In genomic region chr11:74725181-74725580, GRCm38 (mm10) we compare ENCODE assay signal across 7 mouse cellular contexts. TPM values are rescaled to one million over a fixed set of nuclear protein-coding genes. Genes with fewer than 3 reads are reported as not detected.
DNase-seq lines count a peak whose midpoint lies in the region; ATAC-seq and TF ChIP-seq lines count a peak whose summit lies in the region.

No protein-coding gene starts in this region.

- no peaks in the 10 kb centered on the region for H3K9me3 ChIP-seq in midbrain, embryonic 10.5 days (replicated peaks)
- no peaks in the 10 kb centered on the region for H3K9me3 ChIP-seq in midbrain, embryonic 11.5 days (ENCODE audit: control insufficient read depth, low read length)
- no peaks in the 10 kb centered on the region for H3K9me3 ChIP-seq in embryonic facial prominence, embryonic 14.5 days (ENCODE audit: control insufficient read depth, low read length)
- H3K9me3 ChIP-seq in neural tube, embryonic 13.5 days, result no peaks in the 10 kb centered on the region

- no peak overlapping the region; the same call in 1 of the 2 replicates for H3K4me2 ChIP-seq in midbrain, embryonic 11.5 days
- peak overlapping the region; percentile 57 for H3K4me2 ChIP-seq in embryonic facial prominence, embryonic 14.5 days (ENCODE audit: low read depth, low read length)
- H3K4me2 ChIP-seq in neural tube, embryonic 13.5 days, result peak overlapping the region; percentile 79

- TF ChIP-seq CTCF in kidney, adult 2 months (conservative IDR thresholded peaks at IDR 0.05; ENCODE audit: insufficient read depth, insufficient read length, low read depth, low read length), result no peak

- H3K4me1 ChIP-seq in midbrain, embryonic 10.5 days, result peaks cover 37% of the 10 kb centered on the region
- peaks cover 15% of the 10 kb centered on the region for H3K4me1 ChIP-seq in midbrain, embryonic 11.5 days (ENCODE audit: control insufficient read depth, insufficient read depth, low read length)
- peaks cover 8% of the 10 kb centered on the region for H3K4me1 ChIP-seq in embryonic facial prominence, embryonic 14.5 days (ENCODE audit: control insufficient read depth, insufficient read depth, low read length)
- H3K4me1 ChIP-seq in neural tube, embryonic 13.5 days (replicated peaks), result peaks cover 30% of the 10 kb centered on the region
- peaks cover 5% of the 10 kb centered on the region; the same call in 1 of the 2 replicates for H3K4me1 ChIP-seq in kidney, adult 2 months (ENCODE audit: control insufficient read depth, insufficient read depth, low read length)

- H3K27me3 ChIP-seq in midbrain, embryonic 10.5 days (ENCODE audit: low read depth, poor library complexity, severe bottlenecking), result no peaks in the 10 kb centered on the region
- H3K27me3 ChIP-seq in midbrain, embryonic 11.5 days (ENCODE audit: control insufficient read depth, insufficient read depth, low read length), result no peaks in the 10 kb centered on the region
- no peaks in the 10 kb centered on the region for H3K27me3 ChIP-seq in embryonic facial prominence, embryonic 14.5 days (replicated peaks; ENCODE audit: control insufficient read depth, insufficient read depth, low read length)
- no peaks in the 10 kb centered on the region for H3K27me3 ChIP-seq in neural tube, embryonic 13.5 days
- no peaks in the 10 kb centered on the region for H3K27me3 ChIP-seq in kidney, adult 2 months (replicated peaks; ENCODE audit: control insufficient read depth, insufficient read depth, low read length)

- DNase-seq in midbrain, embryonic 10.5 days (ENCODE audit: low spot score), result no peak
- DNase-seq in midbrain, embryonic 11.5 days (ENCODE audit: low spot score, missing footprints), result no peak
- DNase-seq in embryonic facial prominence, embryonic 14.5 days (ENCODE audit: low spot score), result no peak
- DNase-seq in heart, postnatal 4 days, result peak; percentile 74
- DNase-seq in kidney, adult 2 months, result no peak
- no peak for DNase-seq in left cerebral cortex, postnatal 14 days (ENCODE audit: low spot score in 2 of 2)

- no peak for TF ChIP-seq POLR2A in kidney, adult 2 months (IDR thresholded peaks at IDR 0.05; ENCODE audit: low read depth, low read length)

- intact Hi-C loops in left cerebral cortex, postnatal 14 days (cut with DNase I), result no loop called here

- H3K36me3 ChIP-seq in midbrain, embryonic 10.5 days, result no peaks in the 10 kb centered on the region
- H3K36me3 ChIP-seq in midbrain, embryonic 11.5 days (ENCODE audit: control insufficient read depth, insufficient read depth, low read length), result no peaks in the 10 kb centered on the region
- H3K36me3 ChIP-seq in embryonic facial prominence, embryonic 14.5 days (ENCODE audit: control insufficient read depth, insufficient read depth, low read length), result 0 out of 2 replicates have a peak, but pooled peaks cover 2% of the 10 kb centered on the region
- H3K36me3 ChIP-seq in neural tube, embryonic 13.5 days, result no peaks in the 10 kb centered on the region
- no peaks in the 10 kb centered on the region for H3K36me3 ChIP-seq in kidney, adult 2 months (ENCODE audit: control insufficient read depth, insufficient read depth, low read length)

- peak overlapping the region; percentile 100; the same call in 1 of the 2 replicates for H3K4me3 ChIP-seq in midbrain, embryonic 10.5 days
- no peak overlapping the region for H3K4me3 ChIP-seq in midbrain, embryonic 11.5 days (ENCODE audit: low read depth, low read length)
- 0 out of 2 replicates have a peak overlapping the region, but pooled peaks have one; percentile 95 for H3K4me3 ChIP-seq in embryonic facial prominence, embryonic 14.5 days (ENCODE audit: low read depth, low read length)
- H3K4me3 ChIP-seq in neural tube, embryonic 13.5 days, result peak overlapping the region; percentile 58; the same call in 1 of the 2 replicates
- H3K4me3 ChIP-seq in kidney, adult 2 months (ENCODE audit: insufficient read depth, low read depth, low read length), result no peak overlapping the region

- peak overlapping the region; percentile 100 for H3K27ac ChIP-seq in midbrain, embryonic 10.5 days (replicated peaks)
- no peak overlapping the region for H3K27ac ChIP-seq in midbrain, embryonic 11.5 days (ENCODE audit: low read depth, low read length)
- H3K27ac ChIP-seq in embryonic facial prominence, embryonic 14.5 days (replicated peaks; ENCODE audit: low read depth, low read length), result peak overlapping the region; percentile 99
- H3K27ac ChIP-seq in neural tube, embryonic 13.5 days (replicated peaks), result peak overlapping the region; percentile 99
- H3K27ac ChIP-seq in kidney, adult 2 months (ENCODE audit: insufficient read depth, low read depth, low read length), result no peak overlapping the region

- 72% methylated on average over 5 of the region's 5 CpGs for WGBS in midbrain, embryonic 10.5 days
- WGBS in midbrain, embryonic 11.5 days, result 61% methylated on average over 5 of the region's 5 CpGs
- 67% methylated on average over 5 of the region's 5 CpGs for WGBS in embryonic facial prominence, embryonic 14.5 days
- WGBS in neural tube, embryonic 13.5 days, result 67% methylated on average over 5 of the region's 5 CpGs
- 82% methylated on average over 5 of the region's 5 CpGs for WGBS in kidney, adult 2 months

- no peak for ATAC-seq in midbrain, embryonic 11.5 days (ENCODE audit: low FRiP score)
- ATAC-seq in embryonic facial prominence, embryonic 14.5 days (ENCODE audit: low read depth), result no peak
- no peak for ATAC-seq in neural tube, embryonic 13.5 days (ENCODE audit: low read depth)

- H3K9ac ChIP-seq in midbrain, embryonic 11.5 days (ENCODE audit: low read length), result no peak overlapping the region
- peak overlapping the region; percentile 98 for H3K9ac ChIP-seq in embryonic facial prominence, embryonic 14.5 days (ENCODE audit: low read depth, low read length)
- peak overlapping the region; percentile 92 for H3K9ac ChIP-seq in neural tube, embryonic 13.5 days

RNA-seq across cellular contexts. Expression of gene Pafah1b1, which starts 0.7 kb away (rescaled TPM):
- 53.0 and 56.1 TPM in 2 replicates for polyA plus RNA-seq in midbrain, embryonic 10.5 days (2016; fragmentation: Nextera tagmentation; extraction: Ambion mirVana)
- polyA plus RNA-seq in midbrain, embryonic 11.5 days (2014; fragmentation: Nextera tagmentation; extraction: Ambion mirVana), result 103 and 112 TPM in 2 replicates
- 67.6 and 68.3 TPM in 2 replicates for polyA plus RNA-seq in embryonic facial prominence, embryonic 14.5 days (2014; fragmentation: Nextera tagmentation; extraction: Ambion mirVana)
- 100 to 1,000 TPM; 265 to 269 TPM for total RNA-seq in heart, postnatal 4 days (2021)
- 60.9 and 74.4 TPM in 2 replicates for polyA plus RNA-seq in neural tube, embryonic 13.5 days (2015; fragmentation: Nextera tagmentation; extraction: Ambion mirVana)
- polyA plus RNA-seq in kidney, adult 2 months (2012; rRNA removed), result 20.5 and 26.7 TPM in 2 replicates
- total RNA-seq in left cerebral cortex, postnatal 14 days (2021), result 100 to 1,000 TPM; 441 to 446 TPM

RNA-seq across cellular contexts. Expression of gene Mettl16, which starts 45.4 kb away (rescaled TPM):
- 63.3 and 71.6 TPM in 2 replicates for polyA plus RNA-seq in midbrain, embryonic 10.5 days (2016; fragmentation: Nextera tagmentation; extraction: Ambion mirVana)
- 48.5 and 51.8 TPM in 2 replicates for polyA plus RNA-seq in midbrain, embryonic 11.5 days (2014; fragmentation: Nextera tagmentation; extraction: Ambion mirVana)
- 28.4 and 32.0 TPM in 2 replicates for polyA plus RNA-seq in embryonic facial prominence, embryonic 14.5 days (2014; fragmentation: Nextera tagmentation; extraction: Ambion mirVana)
- total RNA-seq in heart, postnatal 4 days (2021), result 10 to 100 TPM; 15.2 to 16.9 TPM
- polyA plus RNA-seq in neural tube, embryonic 13.5 days (2015; fragmentation: Nextera tagmentation; extraction: Ambion mirVana), result 40.2 and 49.8 TPM in 2 replicates
- polyA plus RNA-seq in kidney, adult 2 months (2012; rRNA removed), result 3.2 and 3.8 TPM in 2 replicates
- 10 to 100 TPM; 19.2 to 24.0 TPM for total RNA-seq in left cerebral cortex, postnatal 14 days (2021)

Comparison
In these comparisons a context has a peak if more than half of its experiments do, and no peak if none do; other contexts are left out.
1. H3K27ac ChIP-seq: peak in midbrain, embryonic 10.5 days (single experiment), embryonic facial prominence, embryonic 14.5 days (single experiment) and neural tube, embryonic 13.5 days (single experiment); none in midbrain, embryonic 11.5 days (single experiment) and kidney, adult 2 months (single experiment).
2. H3K4me3 ChIP-seq: peak in midbrain, embryonic 10.5 days (single experiment), embryonic facial prominence, embryonic 14.5 days (single experiment) and neural tube, embryonic 13.5 days (single experiment); none in midbrain, embryonic 11.5 days (single experiment) and kidney, adult 2 months (single experiment).